In genomic region chr4:141962811-141963685, GRCm38 (mm10) we compare ENCODE assay signal across 10 mouse cellular contexts. TPM values are rescaled to one million over a fixed set of nuclear protein-coding genes. Genes with fewer than 3 reads are reported as not detected.
DNase-seq lines count a peak whose midpoint lies in the region; ATAC-seq lines count a peak whose summit lies in the region.
"Had no signal": no experiment of that assay in that cellular context is flagged by ENCODE, and none has a peak within 500 bp of the region (broad histone marks: within the 10 kb centered on the region; RNA-seq: fewer than 3 reads in every experiment).

No protein-coding gene starts in this region.

- H3K4me2 ChIP-seq in limb, embryonic 12.5 days, result peak overlapping the region; percentile 32
- H3K4me2 ChIP-seq: embryonic facial prominence, embryonic 15.5 days had no signal

- intact Hi-C loops in heart, postnatal 14 days (cut with DNase I), result no loop called here

- DNase-seq in kidney, adult 18-20 months, result peak; percentile 36
- no peak for DNase-seq in kidney, adult 11 months
- DNase-seq in Muller cell, postnatal 12 days (ENCODE audit: inconsistent ontology term), result peak; percentile 41
- DNase-seq in embryo, embryonic 10.5 days (ENCODE audit: low spot score), result peak; percentile 75
- DNase-seq in heart, postnatal 14 days, result peak; percentile 62 to 74
- DNase-seq in naive thymus-derived CD4-positive, alpha-beta T cell, adult 2 months (ENCODE audit: low read depth), result peak; percentile 55
- DNase-seq in thymus, postnatal 4 days, result peak; percentile 92

- 10% methylated on average over 23 of the region's 23 CpGs for WGBS in limb, embryonic 12.5 days

- no peak overlapping the region for H3K4me3 ChIP-seq in limb, embryonic 12.5 days (replicated peaks)
- H3K4me3 ChIP-seq: embryonic facial prominence, embryonic 15.5 days; myocyte had no signal

- H3K4me1 ChIP-seq in limb, embryonic 12.5 days (replicated peaks), result peaks cover 12% of the 10 kb centered on the region

- peaks cover 10% of the 10 kb centered on the region; the same call in 1 of the 2 replicates for H3K9me3 ChIP-seq in limb, embryonic 12.5 days
- H3K9me3 ChIP-seq: embryonic facial prominence, embryonic 15.5 days had no signal

- ATAC-seq in limb, embryonic 12.5 days (ENCODE audit: insufficient number of reproducible peaks, insufficient read depth, low FRiP score, low TSS enrichment, low read depth), result no peak

- 0 out of 2 replicates have a peak overlapping the region, but pooled peaks have one; percentile 8 for H3K9ac ChIP-seq in limb, embryonic 12.5 days (replicated peaks)
- H3K9ac ChIP-seq: embryonic facial prominence, embryonic 15.5 days had no signal

- H3K27ac ChIP-seq in limb, embryonic 12.5 days, result no peak overlapping the region
- H3K27ac ChIP-seq: embryonic facial prominence, embryonic 15.5 days had no signal

- no peaks in the 10 kb centered on the region for H3K27me3 ChIP-seq in limb, embryonic 12.5 days
- H3K27me3 ChIP-seq: embryonic facial prominence, embryonic 15.5 days had no signal

- H3K36me3 ChIP-seq in limb, embryonic 12.5 days, result no peaks in the 10 kb centered on the region
- H3K36me3 ChIP-seq: embryonic facial prominence, embryonic 15.5 days had no signal

RNA-seq across cellular contexts. Expression of gene Fhad1, which starts 51.8 kb away (rescaled TPM):
- total RNA-seq in heart, postnatal 14 days (2021), result under 1 TPM; 0.17 to 0.48 TPM
- polyA plus RNA-seq in limb, embryonic 12.5 days (2016; fragmentation: Nextera tagmentation; extraction: Ambion mirVana), result 1.4 and 1.8 TPM in 2 replicates
